9 mouse cellular contexts compared by ENCODE assay signal in the genomic region with DNA sequence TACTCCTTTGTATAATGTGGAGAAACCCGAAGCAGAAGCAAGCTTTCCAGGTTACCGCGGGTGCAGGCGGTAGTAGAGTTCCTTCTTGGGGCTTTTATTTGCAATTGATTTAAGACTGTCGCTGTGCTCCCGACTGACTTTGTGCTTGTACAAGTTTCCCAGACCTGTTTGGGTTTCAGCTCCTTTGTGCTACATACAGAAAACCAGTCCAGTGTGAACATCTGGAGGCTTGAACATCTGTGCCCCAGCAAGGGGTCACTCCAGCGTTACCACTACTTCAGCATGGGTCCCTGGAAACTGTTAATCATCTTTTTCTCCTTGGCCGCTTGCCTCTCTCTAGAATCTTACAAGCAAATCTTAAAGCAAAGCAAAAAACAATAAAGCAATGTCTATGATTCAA.
DNase-seq lines count a peak whose midpoint lies in the region; ATAC-seq and TF ChIP-seq lines count a peak whose summit lies in the region.
"Had no signal": no experiment of that assay in that cellular context is flagged by ENCODE, and none has a peak within 500 bp of the region (broad histone marks: within the 10 kb centered on the region; RNA-seq: fewer than 3 reads in every experiment).

No protein-coding gene starts in this region.

- no peak for TF ChIP-seq CTCF in testis, adult 2 months (IDR thresholded peaks at IDR 0.05; ENCODE audit: control insufficient read depth, insufficient read depth, insufficient replicate concordance, low read depth, low read length)

- no peak for ATAC-seq in hindbrain, embryonic 12.5 days (ENCODE audit: low FRiP score)
- ATAC-seq in limb, embryonic 11.5 days (ENCODE audit: insufficient number of reproducible peaks, low FRiP score, low TSS enrichment, low read depth), result peak; percentile 49; the same call in 1 of the 2 replicates

- no peaks in the 10 kb centered on the region for H3K9me3 ChIP-seq in hindbrain, embryonic 12.5 days (replicated peaks)
- H3K9me3 ChIP-seq in limb, embryonic 11.5 days (ENCODE audit: control insufficient read depth, low read length), result no peaks in the 10 kb centered on the region

- no peak for DNase-seq in testis, postnatal 14 days (ENCODE audit: low spot score)
- DNase-seq in limb, embryonic 11.5 days (ENCODE audit: low spot score), result peak; percentile 72
- DNase-seq in adrenal gland, adult 8-10 months, result no peak
- DNase-seq in layer of hippocampus, adult 9-11 months, result no peak
- DNase-seq in cerebellum, postnatal 10 days, result no peak
- no peak for DNase-seq in right cerebral cortex, postnatal 4 days

- H3K36me3 ChIP-seq in testis, adult 2 months (ENCODE audit: control insufficient read depth, insufficient read depth, low read length), result no peaks in the 10 kb centered on the region
- no peaks in the 10 kb centered on the region for H3K36me3 ChIP-seq in hindbrain, embryonic 12.5 days
- H3K36me3 ChIP-seq in limb, embryonic 11.5 days (ENCODE audit: control insufficient read depth, insufficient read depth, low read length), result no peaks in the 10 kb centered on the region

- peak overlapping the region; percentile 45; the same call in 1 of the 2 replicates for H3K4me2 ChIP-seq in hindbrain, embryonic 12.5 days (replicated peaks)
- no peak overlapping the region for H3K4me2 ChIP-seq in limb, embryonic 11.5 days (ENCODE audit: low read depth, severe bottlenecking)

- TF ChIP-seq POLR2A in testis, adult 2 months (IDR thresholded peaks at IDR 0.05; ENCODE audit: control insufficient read depth, low read depth, low read length), result no peak

- 25% methylated on average over 8 of the region's 8 CpGs for WGBS in hindbrain, embryonic 12.5 days
- WGBS in limb, embryonic 11.5 days, result 8% methylated on average over 8 of the region's 8 CpGs

- no peak overlapping the region for H3K4me3 ChIP-seq in testis, adult 2 months (ENCODE audit: control insufficient read depth, low read depth, low read length)
- no peak overlapping the region for H3K4me3 ChIP-seq in hindbrain, embryonic 12.5 days
- H3K4me3 ChIP-seq in limb, embryonic 11.5 days (ENCODE audit: low read depth, low read length), result no peak overlapping the region

- H3K4me1 ChIP-seq in testis, adult 2 months (ENCODE audit: control insufficient read depth, insufficient read depth, low read length), result peaks cover 2% of the 10 kb centered on the region; the same call in 1 of the 2 replicates
- peaks cover 13% of the 10 kb centered on the region for H3K4me1 ChIP-seq in hindbrain, embryonic 12.5 days
- peaks cover 7% of the 10 kb centered on the region for H3K4me1 ChIP-seq in limb, embryonic 11.5 days (ENCODE audit: control insufficient read depth, insufficient read depth, low read length)

- no peak overlapping the region for H3K9ac ChIP-seq in hindbrain, embryonic 12.5 days
- H3K9ac ChIP-seq in limb, embryonic 11.5 days (ENCODE audit: low read length), result no peak overlapping the region

- H3K27me3 ChIP-seq in testis, adult 2 months (ENCODE audit: control insufficient read depth, insufficient read depth, low read length), result no peaks in the 10 kb centered on the region
- no peaks in the 10 kb centered on the region for H3K27me3 ChIP-seq in hindbrain, embryonic 12.5 days
- H3K27me3 ChIP-seq in limb, embryonic 11.5 days (ENCODE audit: control insufficient read depth, insufficient read depth, low read length), result no peaks in the 10 kb centered on the region
- H3K27me3 ChIP-seq: Patski had no signal

- H3K27ac ChIP-seq in testis, adult 2 months (ENCODE audit: control insufficient read depth, insufficient read depth, low read depth, low read length), result peak overlapping the region; percentile 23; the same call in 1 of the 2 replicates
- 0 out of 2 replicates have a peak overlapping the region, but pooled peaks have one; percentile 40 for H3K27ac ChIP-seq in hindbrain, embryonic 12.5 days
- H3K27ac ChIP-seq in limb, embryonic 11.5 days (replicated peaks; ENCODE audit: low read depth, low read length), result peak overlapping the region; percentile 93

Comparison
In these comparisons a context has a peak if more than half of its experiments do, and no peak if none do; other contexts are left out.
1. H3K27ac ChIP-seq: peak in every context shown above with its lines; median percentile 93 in limb, embryonic 11.5 days; 40 in hindbrain, embryonic 12.5 days; 23 in testis, adult 2 months.